ENCODE assay signal across 9 mouse cellular contexts in genomic region chr11:76744550-76744949, GRCm38 (mm10). TPM values are rescaled to one million over a fixed set of nuclear protein-coding genes. Genes with fewer than 3 reads are reported as not detected.
A peak's percentile ranks its signal among the peaks of the same experiment; 100 is the strongest.
DNase-seq lines count a peak whose midpoint lies in the region; ATAC-seq and TF ChIP-seq lines count a peak whose summit lies in the region.
"Had no signal": no experiment of that assay in that cellular context is flagged by ENCODE, and none has a peak within 500 bp of the region (broad histone marks: within the 10 kb centered on the region; RNA-seq: fewer than 3 reads in every experiment).

No protein-coding gene starts in this region.

- no peak overlapping the region for H3K9ac ChIP-seq in neural tube, embryonic 15.5 days (replicated peaks)
- H3K9ac ChIP-seq: heart, embryonic 13.5 days had no signal

- H3K36me3 ChIP-seq in kidney, adult 2 months (ENCODE audit: control insufficient read depth, insufficient read depth, low read length), result peaks cover 4% of the 10 kb centered on the region
- peaks cover 47% of the 10 kb centered on the region for H3K36me3 ChIP-seq in neural tube, embryonic 15.5 days

- H3K27me3 ChIP-seq in kidney, adult 2 months (replicated peaks; ENCODE audit: control insufficient read depth, insufficient read depth, low read length), result no peaks in the 10 kb centered on the region
- no peaks in the 10 kb centered on the region for H3K27me3 ChIP-seq in neural tube, embryonic 15.5 days (replicated peaks)
- H3K27me3 ChIP-seq: heart, embryonic 13.5 days had no signal

- H3K27ac ChIP-seq in kidney, adult 2 months (ENCODE audit: insufficient read depth, low read depth, low read length), result no peak overlapping the region
- no peak overlapping the region for H3K27ac ChIP-seq in neural tube, embryonic 15.5 days (replicated peaks)
- H3K27ac ChIP-seq: heart, embryonic 13.5 days had no signal

- peak; percentile 43 for DNase-seq in kidney, adult 2 months
- no peak for DNase-seq in kidney, adult 11 months
- DNase-seq in adrenal gland, postnatal 10 days, result peak; percentile 58
- DNase-seq in embryo, embryonic 11 days, result peak; percentile 9
- peak; percentile 38 to 50 for DNase-seq in kidney, postnatal 36 days
- DNase-seq in right cerebral cortex, postnatal 14 days, result peak; percentile 19

- no peaks in the 10 kb centered on the region for H3K9me3 ChIP-seq in neural tube, embryonic 15.5 days (replicated peaks)
- H3K9me3 ChIP-seq: heart, embryonic 13.5 days had no signal

- peak; percentile 51 for TF ChIP-seq CTCF in kidney, adult 2 months (conservative IDR thresholded peaks at IDR 0.05; ENCODE audit: insufficient read depth, insufficient read length, low read depth, low read length)

- H3K4me2 ChIP-seq in neural tube, embryonic 15.5 days, result no peak overlapping the region
- H3K4me2 ChIP-seq: heart, embryonic 13.5 days had no signal

- TF ChIP-seq POLR2A in kidney, adult 2 months (IDR thresholded peaks at IDR 0.05; ENCODE audit: low read depth, low read length), result no peak

- ATAC-seq in neural tube, embryonic 15.5 days (ENCODE audit: low FRiP score), result no peak
- no peak for ATAC-seq in erythroblast, adult 5-6 weeks (replicated peaks; ENCODE audit: low FRiP score, poor library complexity, severe bottlenecking)

- H3K4me3 ChIP-seq in kidney, adult 2 months (ENCODE audit: insufficient read depth, low read depth, low read length), result no peak overlapping the region
- no peak overlapping the region for H3K4me3 ChIP-seq in neural tube, embryonic 15.5 days (replicated peaks)
- H3K4me3 ChIP-seq: heart, embryonic 13.5 days had no signal

- 53% methylated on average over 7 of the region's 7 CpGs for WGBS in kidney, adult 2 months
- 68% methylated on average over 7 of the region's 7 CpGs for WGBS in neural tube, embryonic 15.5 days

- no peaks in the 10 kb centered on the region for H3K4me1 ChIP-seq in kidney, adult 2 months (ENCODE audit: control insufficient read depth, insufficient read depth, low read length)
- no peaks in the 10 kb centered on the region for H3K4me1 ChIP-seq in neural tube, embryonic 15.5 days
- H3K4me1 ChIP-seq: heart, embryonic 13.5 days had no signal

RNA-seq across cellular contexts. Expression of gene Gosr1, which starts 18.8 kb away (rescaled TPM):
- polyA plus RNA-seq in kidney, adult 2 months (2012; rRNA removed), result 22.8 and 24.3 TPM in 2 replicates
- total RNA-seq in adrenal gland, postnatal 10 days (2021), result 10 to 100 TPM; 62.1 to 64.9 TPM
- 22.8 and 23.1 TPM in 2 replicates for polyA plus RNA-seq in neural tube, embryonic 15.5 days (2015; fragmentation: Nextera tagmentation; extraction: Ambion mirVana)
- 8.5 and 10.4 TPM in 2 replicates for total RNA-seq in erythroblast, adult 5-6 weeks (2015; ENCODE audit: low replicate concordance)
- total RNA-seq in erythroblast, adult 5-6 weeks (2017; ENCODE audit: low replicate concordance), result 16.0 and 20.4 TPM in 2 replicates
